Mouse (Mus musculus) ES-E14 (cell line): Measurements from ENCODE around the gene Itga6. TPM values are rescaled to one million over a fixed set of nuclear protein-coding genes. Genes with fewer than 3 reads are reported as not detected.

Experiments used
- DNase-seq: peaks from one replicate; pipeline ENCODE4 v3.0.0-alpha.2; 2013; ENCODE audit warnings: low read depth, low spot score
- H3K27ac ChIP-seq: 2 replicates; pipeline ENCODE4 v1.5.1; 2012; ENCODE audit warnings: low read depth, mild to moderate bottlenecking, low read length, moderate library complexity, mixed read lengths; ENCODE audit not compliant: poor library complexity, insufficient read depth, severe bottlenecking
- H3K36me3 ChIP-seq: 2 replicates; pipeline ENCODE4 v1.6.1; 2012; ENCODE audit warnings: mild to moderate bottlenecking, low read length, moderate library complexity, mixed read lengths; ENCODE audit not compliant: control insufficient read depth, poor library complexity, insufficient read depth, severe bottlenecking
- H3K4me1 ChIP-seq, 2 experiments: fragments of 150-350 bp in 1 of 2; sonication (generic) in 1 of 2; 2 replicates each; pipeline ENCODE4 v1.6.1; 2012; ENCODE audit warnings: low read length in 2 of 2, mild to moderate bottlenecking in 1 of 2, mixed read lengths in 1 of 2; ENCODE audit not compliant: control insufficient read depth in 2 of 2, insufficient read depth in 2 of 2, poor library complexity in 1 of 2
- H3K4me3 ChIP-seq, 2 experiments: fragments of 150-350 bp in 1 of 2; sonication (generic) in 1 of 2; 2 replicates each; pipeline ENCODE4 v1.5.1; 2012; ENCODE audit warnings: low read length in 2 of 2, low read depth in 1 of 2, mild to moderate bottlenecking in 1 of 2, mixed read lengths in 1 of 2; ENCODE audit not compliant: insufficient read depth in 1 of 2, poor library complexity in 1 of 2, severe bottlenecking in 1 of 2
- H3K9ac ChIP-seq: 2 replicates; pipeline ENCODE4 v1.6.1; 2012; ENCODE audit warnings: low read depth, mild to moderate bottlenecking, low read length, mixed read lengths; ENCODE audit not compliant: poor library complexity, insufficient read depth, severe bottlenecking
- H3K9me3 ChIP-seq: fragments of 150-350 bp; sonication (generic); 2 replicates; pipeline ENCODE4 v1.6.1; 2012; ENCODE audit warnings: low read depth, mild to moderate bottlenecking, low read length; ENCODE audit not compliant: control insufficient read depth, insufficient read depth
- CHD2 ChIP-seq: IDR thresholded peaks from 2 replicates; pipeline ENCODE4 v1.6.1; 2014; ENCODE audit warnings: mild to moderate bottlenecking, low read depth, low read length, inconsistent platforms
- HCFC1 ChIP-seq: IDR thresholded peaks from 2 replicates; pipeline ENCODE4 v1.6.1; 2012; ENCODE audit warnings: low read length, inconsistent platforms, borderline replicate concordance; ENCODE audit not compliant: insufficient read depth
- MAFK ChIP-seq: IDR thresholded peaks from 2 replicates; pipeline ENCODE4 v1.6.1; 2014; ENCODE audit warnings: mild to moderate bottlenecking, low read depth, low read length, inconsistent platforms; ENCODE audit not compliant: insufficient read depth
- ZC3H11A ChIP-seq: IDR thresholded peaks from 2 replicates; pipeline ENCODE4 v1.6.1; 2012; ENCODE audit warnings: low read depth, mild to moderate bottlenecking, inconsistent platforms, low read length, borderline replicate concordance
- ZNF384 ChIP-seq: IDR thresholded peaks from 2 replicates; pipeline ENCODE4 v1.6.1; 2012; ENCODE audit warnings: low read depth, low read length, inconsistent platforms
- in situ Hi-C, 2 experiments: fragments of 600-800 bp; cut with MboI; formaldehyde crosslinking; loops; one replicate each; pipeline ENCODE4 v1.15.1; 2025; ENCODE audit warnings: low sequenced_read_pairs in 2 of 2, inconsistent platforms in 1 of 2; ENCODE audit not compliant: unreplicated experiment in 2 of 2
- total RNA-seq: library from RNA; depleted of rRNA; stranded (reverse); fragments of 300-350 nt; gene quantifications from 2 replicates; pipeline ENCODE4 v1.2.3, GENCODE M21; 2012

Itga6 gene
- total RNA-seq, 1 experiment = 169 TPM

- H3K27ac ChIP-seq = no peak overlapping the region
- in situ Hi-C loops = no loop called here
Measured at GRCm38 (mm10) chr2:71813371-71813770, 68.0 kb downstream of the Itga6 start.

GRCm38 (mm10) chr2:71814016-71814415 lies 68.6 kb downstream of the Itga6 start:
- in situ Hi-C loops = no loop called here
- Histone ChIP-seq H3K9ac (no peak overlapping the region), H3K9me3 (no peaks in the 10 kb centered on the region), H3K27ac (no peak overlapping the region), H3K4me1 (peaks cover 15 to 26% of the 10 kb centered on the region in 2 experiments), H3K36me3 (peaks cover 4% of the 10 kb centered on the region; the same call in 1 of the 2 replicates), H3K4me3 (peak overlapping the region in 1 of 2 experiments; percentile 25; a peak in 1 of 4 replicates)
- no peak for DNase-seq
- no peak for TF ChIP-seq MAFK

More at GRCm38 (mm10) chr2:71813371-71813770, 68.0 kb downstream of the Itga6 start:
- no peak for DNase-seq
- Histone ChIP-seq H3K4me3 (no peak overlapping the region), H3K9ac (no peak overlapping the region), H3K36me3 (peaks cover 2% of the 10 kb centered on the region; the same call in 1 of the 2 replicates), H3K4me1 (peaks cover 16 to 27% of the 10 kb centered on the region in 2 experiments), H3K9me3 (no peaks in the 10 kb centered on the region)
- no peak for TF ChIP-seq MAFK

GRCm38 (mm10) chr2:71815279-71815678 lies 69.9 kb downstream of the Itga6 start:
- no peak for DNase-seq
- Histone ChIP-seq H3K4me3 (no peak overlapping the region), H3K9me3 (no peaks in the 10 kb centered on the region), H3K36me3 (peaks cover 8% of the 10 kb centered on the region; the same call in 1 of the 2 replicates), H3K27ac (no peak overlapping the region), H3K9ac (no peak overlapping the region), H3K4me1 (peaks cover 15 to 24% of the 10 kb centered on the region in 2 experiments)
- in situ Hi-C loops = loop anchor here in 1 of 2 experiments (5.0 kb wide), 1 partner anchor 218 kb away; no protein-coding TSS in a partner anchor
- no peak for TF ChIP-seq ZNF384

- Histone ChIP-seq H3K36me3 (peaks cover 8% of the 10 kb centered on the region; the same call in 1 of the 2 replicates), H3K9me3 (no peaks in the 10 kb centered on the region), H3K27ac (no peak overlapping the region), H3K9ac (no peak overlapping the region), H3K4me1 (peaks cover 12 to 24% of the 10 kb centered on the region in 2 experiments; a peak in 3 of 4 replicates), H3K4me3 (no peak overlapping the region)
- in situ Hi-C loops = loop anchor here in 1 of 2 experiments (5.0 kb wide), 1 partner anchor 219 kb away; no protein-coding TSS in a partner anchor
- DNase-seq = no peak
- TF ChIP-seq CHD2 (no peak), ZNF384 (no peak), ZC3H11A (peak; percentile 87), MAFK (no peak)
Measured at GRCm38 (mm10) chr2:71816391-71817041, 71.1 kb downstream of the Itga6 start.

GRCm38 (mm10) chr2:71824146-71824545 lies 78.7 kb downstream of the Itga6 start:
- in situ Hi-C loops = no loop called here
- no peak for DNase-seq
- TF ChIP-seq ZC3H11A = no peak
- TF ChIP-seq MAFK = no peak
- no peak for TF ChIP-seq CHD2
- no peak for TF ChIP-seq ZNF384
- no peak for TF ChIP-seq HCFC1

More at GRCm38 (mm10) chr2:71824146-71824545, 78.7 kb downstream of the Itga6 start:
- Histone ChIP-seq H3K36me3 (peaks cover 19% of the 10 kb centered on the region), H3K9ac (no peak overlapping the region), H3K9me3 (no peaks in the 10 kb centered on the region), H3K27ac (no peak overlapping the region), H3K4me3 (no peak overlapping the region), H3K4me1 (no peaks in the 10 kb centered on the region)
